ENCODE assay signal across 15 mouse cellular contexts in the genomic region with DNA sequence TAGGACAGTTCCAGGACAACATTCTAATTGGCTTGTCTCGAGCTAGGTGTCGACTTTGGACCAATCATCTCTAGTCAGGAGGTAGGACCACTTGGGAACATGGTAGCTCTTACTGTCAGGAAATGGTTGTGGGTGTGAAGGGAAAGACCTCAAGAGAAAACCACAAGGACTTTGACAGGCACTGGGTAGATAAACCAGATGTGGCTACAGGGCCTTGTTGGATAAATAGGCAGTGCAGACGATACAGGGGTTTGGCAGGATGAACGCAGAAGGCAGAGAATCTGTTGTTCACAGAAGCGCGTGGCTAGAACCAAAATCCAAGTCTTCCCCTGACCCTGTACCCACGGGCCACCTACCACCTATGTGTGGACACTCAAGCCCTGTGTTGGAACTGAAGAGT. TPM values are rescaled to one million over a fixed set of nuclear protein-coding genes. Genes with fewer than 3 reads are reported as not detected.
DNase-seq lines count a peak whose midpoint lies in the region; ATAC-seq and TF ChIP-seq lines count a peak whose summit lies in the region.
"Had no signal": no experiment of that assay in that cellular context is flagged by ENCODE, and none has a peak within 500 bp of the region (broad histone marks: within the 10 kb centered on the region; RNA-seq: fewer than 3 reads in every experiment).

No protein-coding gene starts in this region.

- in situ Hi-C loops in CH12.LX (cut with MboI; ENCODE audit: low pct_ligation_motif_present, low pct_unique_long_range_greater_than_20kb, low sequenced_read_pairs) = no loop called here

- 0 out of 2 replicates have a peak overlapping the region, but pooled peaks have one; percentile 58 for H3K4me2 ChIP-seq in CH12.LX (ENCODE audit: insufficient read depth, low read depth, poor library complexity, severe bottlenecking)
- H3K4me2 ChIP-seq: embryonic facial prominence, embryonic 12.5 days; heart, embryonic 11.5 days; limb, embryonic 15.5 days had no signal

- no peak overlapping the region for H3K4me3 ChIP-seq in CH12.LX (replicated peaks in 1 of 3; ENCODE audit: low read depth in 2 of 3, low read length in 2 of 3, poor library complexity in 1 of 3)
- H3K4me3 ChIP-seq in hindbrain, embryonic 10.5 days = no peak overlapping the region
- H3K4me3 ChIP-seq in midbrain, embryonic 10.5 days = no peak overlapping the region
- H3K4me3 ChIP-seq: embryonic facial prominence, embryonic 12.5 days; limb, embryonic 15.5 days had no signal

- 92% methylated on average over 7 of the region's 7 CpGs for WGBS in hindbrain, embryonic 10.5 days
- 89% methylated on average over 7 of the region's 7 CpGs for WGBS in midbrain, embryonic 10.5 days

- no peak for TF ChIP-seq EP300 in CH12.LX (IDR thresholded peaks at IDR 0.05; ENCODE audit: low read length)

- no peaks in the 10 kb centered on the region for H3K27me3 ChIP-seq in CH12.LX (replicated peaks)
- no peaks in the 10 kb centered on the region for H3K27me3 ChIP-seq in hindbrain, embryonic 10.5 days (ENCODE audit: insufficient read depth, poor library complexity, severe bottlenecking)
- no peaks in the 10 kb centered on the region for H3K27me3 ChIP-seq in midbrain, embryonic 10.5 days (ENCODE audit: low read depth, poor library complexity, severe bottlenecking)
- H3K27me3 ChIP-seq: embryonic facial prominence, embryonic 12.5 days; limb, embryonic 15.5 days had no signal

- no peak overlapping the region for H3K9ac ChIP-seq in CH12.LX (ENCODE audit: insufficient read depth, low read depth)
- H3K9ac ChIP-seq: embryonic facial prominence, embryonic 12.5 days; limb, embryonic 15.5 days had no signal

- peaks cover 20 to 32% of the 10 kb centered on the region in 2 experiments for H3K4me1 ChIP-seq in CH12.LX (ENCODE audit: control insufficient read depth in 1 of 2, insufficient read depth in 2 of 2)
- peaks cover 4% of the 10 kb centered on the region; the same call in 1 of the 2 replicates for H3K4me1 ChIP-seq in hindbrain, embryonic 10.5 days (replicated peaks)
- H3K4me1 ChIP-seq in midbrain, embryonic 10.5 days = no peaks in the 10 kb centered on the region
- H3K4me1 ChIP-seq: embryonic facial prominence, embryonic 12.5 days; limb, embryonic 15.5 days had no signal

- DNase-seq in 416B (ENCODE audit: low read depth) = peak; percentile 96
- no peak for DNase-seq in CH12.LX (ENCODE audit: extremely low read depth)
- peak; percentile 46 for DNase-seq in naive thymus-derived CD4-positive, alpha-beta T cell, adult 2 months (ENCODE audit: low read depth)
- DNase-seq in hindbrain, embryonic 10.5 days (ENCODE audit: low spot score) = no peak
- DNase-seq in midbrain, embryonic 10.5 days (ENCODE audit: low spot score) = no peak
- DNase-seq in lung, postnatal 4 days = no peak
- DNase-seq: cerebellum, postnatal 25 days; gastrocnemius, postnatal 36 days; right cerebral cortex, postnatal 25 days had no signal

- H3K79me2 ChIP-seq in CH12.LX (replicated peaks; ENCODE audit: control insufficient read depth, extremely low read depth, insufficient read depth, poor library complexity, severe bottlenecking) = no peaks in the 10 kb centered on the region

- H3K27ac ChIP-seq in CH12.LX (ENCODE audit: insufficient read depth, low read depth) = no peak overlapping the region
- H3K27ac ChIP-seq in hindbrain, embryonic 10.5 days = no peak overlapping the region
- H3K27ac ChIP-seq in midbrain, embryonic 10.5 days (replicated peaks) = no peak overlapping the region
- H3K27ac ChIP-seq: embryonic facial prominence, embryonic 12.5 days; kidney, postnatal 0 days; limb, embryonic 15.5 days had no signal

- no peak for TF ChIP-seq RAD21 in CH12.LX (IDR thresholded peaks at IDR 0.05; ENCODE audit: low read depth, low read length)

- dilution Hi-C loops in CH12.LX (cut with MboI; ENCODE audit: extremely low pct_ligation_motif_present, extremely low pct_unique_long_range_greater_than_20kb, low sequenced_read_pairs) = no loop called here

- no peak for TF ChIP-seq POLR2A in CH12.LX (IDR thresholded peaks at IDR 0.05; ENCODE audit: low read depth, low read length)

- TF ChIP-seq CTCF in CH12.LX (conservative IDR thresholded peaks at IDR 0.05 in 1 of 2, IDR thresholded peaks at IDR 0.05 in 1 of 2; ENCODE audit: low read depth in 2 of 2, low read length in 2 of 2) = no peak

- ATAC-seq in hematopoietic stem cell, adult 5-6 weeks (replicated peaks in 1 of 2; ENCODE audit: insufficient read depth in 1 of 2, low FRiP score in 2 of 2, low TSS enrichment in 1 of 2, low read depth in 1 of 2, poor library complexity in 2 of 2, severe bottlenecking in 2 of 2) = peak; percentile 15 to 34; a peak in 1 of 4 replicates
- ATAC-seq: midbrain, embryonic 16.5 days had no signal

- no peaks in the 10 kb centered on the region for H3K36me3 ChIP-seq in CH12.LX (replicated peaks in 1 of 2; ENCODE audit: control insufficient read depth in 1 of 2, insufficient read depth in 1 of 2, low read length in 1 of 2)
- no peaks in the 10 kb centered on the region for H3K36me3 ChIP-seq in hindbrain, embryonic 10.5 days
- H3K36me3 ChIP-seq in midbrain, embryonic 10.5 days = no peaks in the 10 kb centered on the region
- H3K36me3 ChIP-seq: embryonic facial prominence, embryonic 12.5 days had no signal

- H3K9me3 ChIP-seq in CH12.LX (replicated peaks; ENCODE audit: low read length) = peaks cover 26% of the 10 kb centered on the region
- peaks cover 10% of the 10 kb centered on the region; the same call in 1 of the 2 replicates for H3K9me3 ChIP-seq in hindbrain, embryonic 10.5 days
- H3K9me3 ChIP-seq in midbrain, embryonic 10.5 days (replicated peaks) = peaks cover 3% of the 10 kb centered on the region; the same call in 1 of the 2 replicates
- H3K9me3 ChIP-seq: limb, embryonic 15.5 days had no signal

TF ChIP-seq in CH12.LX, 34 proteins besides CTCF, POLR2A, EP300 and RAD21:
- TF ChIP-seq ETS1 (conservative IDR thresholded peaks at IDR 0.05; ENCODE audit: low read depth, low read length) (no peak), PAX5 (IDR thresholded peaks at IDR 0.05; ENCODE audit: low read length) (no peak), USF1 (IDR thresholded peaks at IDR 0.05; ENCODE audit: low read depth, low read length) (no peak), MXI1 (IDR thresholded peaks at IDR 0.05; ENCODE audit: low read depth, low read length) (no peak), MAZ (IDR thresholded peaks at IDR 0.05; ENCODE audit: low read depth, low read length) (no peak), E2F4 (IDR thresholded peaks at IDR 0.05; ENCODE audit: insufficient replicate concordance, low read depth, low read length) (no peak)

RNA-seq across cellular contexts. Expression of a gene that starts 50.4 kb away (rescaled TPM):
- total RNA-seq in CH12.LX (2012; rRNA removed) = 3.4 and 5.0 TPM in 2 replicates
- 8.7 and 10.1 TPM in 2 replicates for total RNA-seq in CH12.LX (2014; rRNA removed)
- polyA plus RNA-seq in CH12.LX (2012; ENCODE audit: insufficient read length, low read depth) = 5.9 and 7.0 TPM in 2 replicates
- total RNA-seq in hematopoietic stem cell, adult 5-6 weeks (2017) = 34.1 and 38.3 TPM in 2 replicates
- 85.8 and 92.0 TPM in 2 replicates for polyA plus RNA-seq in hindbrain, embryonic 10.5 days (2016; fragmentation: Nextera tagmentation; extraction: Ambion mirVana)
- 90.0 and 110 TPM in 2 replicates for polyA plus RNA-seq in midbrain, embryonic 10.5 days (2016; fragmentation: Nextera tagmentation; extraction: Ambion mirVana)

Comparison
In these comparisons a context has a peak if more than half of its experiments do, and no peak if none do; other contexts are left out.
1. DNase-seq: peak in 416B (single experiment) and naive thymus-derived CD4-positive, alpha-beta T cell, adult 2 months (single experiment); none in CH12.LX (single experiment), hindbrain, embryonic 10.5 days (single experiment), midbrain, embryonic 10.5 days (single experiment) and lung, postnatal 4 days (0 of 2).
2. RNA of a gene that starts 50.4 kb away (polyA plus RNA-seq): 90.0 to 110 TPM in midbrain, embryonic 10.5 days and 85.8 to 92.0 TPM in hindbrain, embryonic 10.5 days; 5.9 to 7.0 TPM in CH12.LX; every median in the first group is over 10 times any median in the second.